Mouse (Mus musculus) embryo, embryonic 10.5 days (tissue): Measurements from ENCODE around the gene Kif22.

ENCODE experiments used
- DNase-seq: peaks from one replicate; pipeline ENCODE4 v3.0.0-alpha.2; 2015; ENCODE audit warnings: low spot score

Gene Kif22

GRCm38 (mm10) chr7:127031244-127031643 lies 11.0 kb downstream of the Kif22 start:
- DNase-seq: no peak

DNA sequence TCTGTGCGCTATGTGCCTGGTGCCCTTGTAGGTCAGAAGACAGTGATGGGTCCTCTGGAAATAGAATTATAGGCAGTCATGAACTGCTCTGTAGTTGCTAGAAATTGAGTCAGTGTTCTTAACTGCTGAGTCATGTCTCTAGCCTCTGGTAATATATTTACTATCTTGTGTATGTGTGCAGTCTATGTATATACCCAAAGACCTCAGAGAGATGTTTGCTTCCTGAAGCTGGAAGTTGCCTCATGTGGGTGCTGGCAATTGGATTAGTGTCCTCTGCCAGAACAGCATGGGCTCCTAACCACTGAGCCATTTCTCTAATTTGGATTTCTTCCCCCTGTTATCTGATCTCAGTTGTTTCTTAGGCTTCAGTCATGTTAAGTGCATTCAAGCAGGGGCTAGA lies 12.1 kb downstream of the Kif22 start:
- no peak for DNase-seq

DNA sequence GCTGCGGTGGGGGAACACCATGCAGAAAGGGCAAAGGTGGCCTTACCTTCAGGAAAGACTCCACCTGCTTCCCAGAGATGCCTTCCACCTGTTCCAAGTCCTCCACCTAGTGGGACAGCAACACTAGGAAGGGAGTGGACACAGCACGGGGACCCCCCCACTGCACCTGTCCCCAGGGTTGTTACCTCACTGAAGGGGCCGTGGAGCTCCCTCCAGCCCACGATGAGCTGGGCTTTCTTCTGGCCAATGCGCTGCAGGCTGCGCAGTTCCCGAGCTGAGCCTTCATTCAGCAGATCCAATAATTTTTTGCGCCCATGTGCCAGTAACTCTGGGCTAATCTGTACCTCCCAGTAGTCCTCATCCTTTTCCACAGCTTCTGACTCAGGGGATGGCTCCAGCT lies 14.4 kb downstream of the Kif22 start:
- DNase-seq: no peak

DNA sequence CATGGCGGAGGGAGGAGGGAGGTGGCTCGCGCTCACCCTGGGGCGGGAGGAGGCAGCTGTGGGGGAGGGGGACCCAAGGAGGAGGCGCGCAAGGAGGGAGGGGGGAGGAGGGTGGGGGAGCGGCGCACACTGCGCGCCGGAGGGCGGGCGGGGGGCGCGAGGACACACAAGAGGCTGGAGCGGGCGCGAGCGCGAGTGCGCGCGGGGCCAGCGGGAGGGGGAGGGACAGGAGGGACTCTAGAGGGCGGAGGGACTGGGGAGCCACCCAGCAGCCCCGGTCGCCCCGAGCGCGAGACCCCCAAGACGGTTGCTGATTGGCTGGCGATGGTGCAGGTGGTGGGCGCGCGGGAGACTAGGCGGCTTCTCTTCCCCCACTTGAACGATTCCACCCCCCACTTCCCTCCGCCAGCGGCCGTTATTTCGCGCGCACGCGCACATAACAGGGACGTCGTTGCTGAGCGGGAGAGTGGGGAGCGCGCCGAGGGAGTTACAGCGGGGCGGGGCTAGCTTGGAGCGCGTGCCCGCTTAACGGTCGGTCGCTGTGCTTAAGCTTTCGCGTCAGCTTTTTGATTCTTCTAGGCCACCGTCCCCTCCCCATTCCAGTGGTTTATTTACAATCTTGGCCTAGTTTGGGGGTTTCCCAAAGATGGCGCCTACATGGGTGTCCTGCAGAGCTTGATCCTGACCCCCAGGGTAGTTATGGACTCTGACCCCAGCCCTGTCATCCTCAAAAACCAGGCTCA lies 15.1 kb downstream of the Kif22 start, which contains the start of gene Maz:
TSS of gene Maz (minus strand) at position 54 of the 743 bp plus-strand sequence.
- peak; percentile 100 for DNase-seq

GRCm38 (mm10) chr7:127026616-127026983 lies 15.7 kb downstream of the Kif22 start:
- no peak for DNase-seq

DNA sequence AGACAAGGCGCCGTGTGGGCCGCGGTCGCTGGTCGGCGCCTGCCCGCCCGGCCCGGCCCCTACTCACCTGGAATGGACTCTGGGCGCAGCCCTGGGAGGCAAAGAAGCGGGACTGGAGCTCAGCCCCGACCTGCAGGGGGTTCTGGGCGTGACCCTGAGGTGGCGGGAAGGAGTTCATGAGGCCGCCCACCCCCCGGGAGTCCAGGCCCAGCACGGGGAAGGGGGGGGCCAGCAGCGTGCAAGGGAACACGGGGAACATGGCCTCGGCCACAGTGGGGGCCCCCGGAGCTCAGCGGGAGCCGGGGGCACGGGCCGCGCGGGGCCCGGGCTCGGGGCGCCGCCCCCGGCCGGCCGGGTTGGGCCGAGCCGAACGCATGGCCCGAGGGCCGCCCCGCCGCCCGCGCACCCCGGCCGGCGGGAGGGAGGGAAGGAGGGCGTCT lies 16.1 kb downstream of the Kif22 start:
- DNase-seq: peak; percentile 80

DNA sequence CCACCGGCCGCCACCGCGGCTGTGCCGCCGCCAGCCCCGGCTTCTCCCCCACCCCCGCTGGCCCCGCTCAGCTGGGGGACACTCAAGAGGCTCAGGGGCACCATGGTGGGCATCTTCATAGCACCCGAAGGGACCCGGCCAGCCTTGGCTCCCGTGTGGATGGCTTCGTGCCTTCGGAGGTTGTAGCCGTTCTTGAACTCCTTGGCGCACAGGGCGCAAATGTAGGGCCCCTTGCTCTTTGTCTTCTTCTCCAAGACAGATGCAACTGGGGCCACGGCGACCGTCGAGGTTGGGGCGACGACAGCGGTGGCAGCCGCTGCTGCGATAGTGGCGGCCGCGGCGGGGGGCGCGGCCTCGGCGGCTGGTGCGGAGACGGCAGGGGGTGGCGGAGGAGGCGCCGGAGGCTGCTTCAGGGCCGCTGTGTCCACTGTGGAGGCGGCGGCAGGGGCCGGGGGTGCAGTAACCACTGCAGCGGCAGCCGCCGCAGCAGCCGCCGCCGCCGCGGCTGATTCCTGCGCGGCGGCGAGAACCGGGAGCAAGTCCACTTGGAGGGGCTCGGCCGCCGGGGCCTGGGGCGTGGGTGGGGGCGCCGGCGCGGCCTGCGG lies 16.6 kb downstream of the Kif22 start:
- DNase-seq: no peak

GRCm38 (mm10) chr7:127024755-127025555 lies 17.3 kb downstream of the Kif22 start:
- DNase-seq: peak; percentile 85

- no peak for DNase-seq
These were observed 18.2 kb downstream of the Kif22 start for GRCm38 (mm10) chr7:127023896-127024690.

GRCm38 (mm10) chr7:127023272-127023691 lies 19.0 kb downstream of the Kif22 start:
- no peak for DNase-seq

DNA sequence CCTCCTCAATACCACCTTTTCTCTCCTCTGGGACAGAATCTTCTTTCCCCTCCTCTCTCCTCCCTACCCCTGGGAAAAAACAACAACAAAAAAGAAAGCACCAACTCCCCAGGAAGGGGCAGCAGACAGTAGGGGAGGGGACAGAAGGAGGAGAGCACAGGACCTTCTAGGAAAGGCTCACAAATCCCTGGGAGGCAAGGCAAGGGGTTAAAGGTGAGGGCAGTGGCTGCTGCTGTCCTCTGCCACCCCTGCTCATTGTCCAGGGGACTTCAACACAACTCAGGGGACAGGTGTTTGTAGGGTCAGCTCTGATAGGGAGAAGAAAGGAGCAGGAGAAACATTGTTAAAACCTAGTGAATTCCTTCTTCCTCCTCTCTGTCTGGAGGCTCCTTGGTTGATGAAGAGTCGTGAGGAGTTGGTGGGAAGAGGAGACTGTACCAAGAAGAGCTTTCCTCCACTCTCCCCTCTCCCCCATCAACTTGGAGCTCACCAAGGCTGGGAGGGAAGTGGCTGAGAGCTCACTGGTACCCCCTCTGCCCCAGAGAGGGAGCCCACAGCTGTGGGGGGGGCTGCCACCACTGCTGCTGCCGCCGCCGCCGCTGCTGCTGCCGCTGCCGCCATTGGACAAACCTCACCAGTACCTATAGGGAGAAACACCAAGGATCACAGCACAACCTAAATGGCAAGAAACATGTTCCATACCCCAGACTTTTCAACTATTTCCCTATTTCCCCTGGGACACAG lies 19.6 kb downstream of the Kif22 start:
- DNase-seq: no peak

DNA sequence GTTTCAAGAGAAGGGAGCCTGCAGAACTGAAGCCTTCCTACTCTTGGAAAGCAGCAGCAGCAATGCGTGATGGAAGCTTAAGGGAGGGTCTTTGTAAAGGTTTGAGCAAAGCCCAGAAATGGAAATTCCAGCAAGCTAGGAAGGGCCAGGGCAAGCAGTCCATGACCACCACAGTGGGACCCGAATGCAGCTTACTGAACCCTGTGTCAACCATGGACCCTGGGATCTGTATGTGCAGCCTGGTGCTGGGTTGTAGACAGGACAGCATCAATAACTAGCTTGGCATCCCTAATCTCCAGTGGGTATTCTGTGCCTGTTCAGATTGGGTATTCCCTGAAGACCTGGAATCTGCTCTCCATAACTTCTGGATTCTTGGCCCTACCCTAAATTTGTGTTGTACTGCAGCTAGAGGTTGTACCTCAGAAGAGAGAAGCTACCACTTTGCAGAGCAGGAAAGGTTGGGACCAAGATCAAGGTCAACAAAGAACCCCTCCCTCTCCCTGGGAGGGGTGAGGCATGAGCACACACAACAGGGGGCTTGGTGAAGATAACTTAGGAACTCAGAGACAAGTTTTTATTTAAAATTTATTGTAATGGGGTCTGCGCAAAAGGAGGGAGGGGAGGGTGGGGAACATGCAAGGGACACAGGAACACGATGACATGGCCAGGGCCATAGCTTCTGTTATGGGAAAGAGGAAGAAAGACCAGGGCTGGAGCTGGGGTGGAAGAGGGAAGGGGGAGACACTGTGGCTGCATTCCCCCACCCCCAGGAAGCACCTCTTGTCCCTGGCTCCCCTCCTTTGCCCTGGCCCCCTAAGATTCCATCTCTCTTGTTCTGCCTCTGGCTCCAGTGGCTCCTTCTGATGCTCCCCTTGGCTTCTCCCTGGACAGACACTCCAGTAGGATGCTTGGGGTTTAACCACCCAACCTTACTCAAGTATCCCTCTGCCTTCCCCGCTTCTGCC lies 20.4 kb downstream of the Kif22 start:
- DNase-seq: peak; percentile 53

DNA sequence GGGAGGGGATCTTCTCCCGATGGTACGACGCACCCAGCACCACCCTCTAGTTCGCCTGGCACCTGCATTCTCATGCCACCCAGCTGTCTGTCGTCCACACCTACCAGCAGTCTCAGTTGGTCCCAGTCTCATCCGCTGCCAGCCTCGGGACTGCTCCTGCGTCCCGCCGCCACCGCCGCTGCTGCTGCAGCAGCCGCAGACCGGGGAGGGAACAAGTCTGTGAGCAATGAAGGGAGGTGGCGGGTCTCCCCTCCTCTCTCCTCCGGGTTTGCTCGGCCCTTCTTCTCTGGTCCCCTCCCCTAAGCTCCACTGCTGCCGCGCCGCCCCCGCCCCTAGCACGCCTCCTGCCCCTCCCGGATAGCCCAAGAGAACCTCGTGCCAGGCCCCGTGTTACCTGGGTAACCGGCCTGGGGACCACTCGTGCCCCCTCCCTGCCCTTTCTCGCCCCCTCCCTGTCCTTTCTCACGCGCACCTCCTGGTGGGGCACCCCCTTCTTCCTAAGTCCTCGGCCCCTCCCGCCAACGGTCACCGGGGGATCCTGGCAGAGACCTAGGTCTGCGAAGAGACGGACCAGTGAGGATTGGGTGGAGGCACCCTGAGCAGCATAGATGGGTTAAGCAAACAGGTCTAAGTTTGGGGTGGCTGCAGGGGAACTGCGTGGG lies 21.2 kb downstream of the Kif22 start, which contains the start of the genes Gm42742 and Prrt2:
TSS of gene Gm42742 (minus strand) at position 197 of the 662 bp plus-strand sequence.
TSS of gene Prrt2 (minus strand) at position 311 of the 662 bp plus-strand sequence.
- DNase-seq: peak; percentile 71

GRCm38 (mm10) chr7:127020491-127020890 lies 21.8 kb downstream of the Kif22 start:
- DNase-seq: no peak

DNA sequence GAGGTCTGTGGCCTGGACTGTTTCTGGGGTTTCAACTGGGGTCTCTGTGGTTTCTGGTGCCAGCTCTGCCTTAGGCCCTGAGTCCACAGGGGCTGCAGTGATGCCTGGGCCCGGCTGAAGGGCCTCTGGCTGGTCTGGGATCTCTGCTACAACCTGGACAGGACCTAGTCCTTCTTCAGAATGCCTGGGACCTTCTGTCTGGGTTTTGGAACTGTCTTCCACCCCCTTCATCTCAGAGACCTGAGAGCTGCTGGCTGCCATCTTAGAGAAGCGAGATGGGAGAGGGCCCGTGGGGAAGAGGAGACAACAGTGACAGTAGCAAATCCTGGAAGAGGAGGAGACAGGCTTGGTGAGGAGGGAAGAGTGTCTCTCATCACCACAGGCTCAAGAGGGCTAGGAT lies 22.2 kb downstream of the Kif22 start:
- DNase-seq: no peak

DNA sequence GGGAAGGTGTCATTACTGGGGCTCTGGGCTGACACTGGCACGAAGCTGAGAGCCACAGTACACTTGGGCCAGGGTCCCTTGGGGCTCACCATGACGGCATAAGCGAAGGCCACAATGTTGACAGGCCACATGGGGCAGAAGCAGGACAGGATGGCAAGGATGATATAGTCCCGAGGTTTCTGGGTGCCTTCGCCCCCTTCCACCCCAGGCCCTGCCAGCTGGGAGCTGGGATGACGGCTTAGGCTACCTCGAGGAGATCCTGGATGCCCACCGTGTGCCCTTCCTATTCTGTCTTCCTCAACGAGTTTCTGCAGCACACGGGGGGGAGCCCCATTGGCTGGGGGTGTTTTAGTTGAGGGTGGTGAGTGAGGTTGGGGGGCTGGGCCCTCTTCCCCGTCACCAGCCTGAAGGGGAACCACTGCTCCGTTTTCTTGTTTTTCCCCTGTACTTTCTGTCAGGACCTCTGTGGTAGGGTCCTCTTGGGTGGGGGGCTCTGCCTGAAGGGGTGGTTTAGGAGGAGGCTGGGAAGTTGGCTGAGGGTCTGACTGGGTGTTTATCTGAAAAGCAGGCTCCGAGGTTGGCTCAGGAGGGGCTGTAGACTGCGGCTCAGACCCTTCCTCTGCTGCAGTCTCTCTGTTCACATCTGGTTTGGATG lies 22.8 kb downstream of the Kif22 start:
- no peak for DNase-seq

DNA sequence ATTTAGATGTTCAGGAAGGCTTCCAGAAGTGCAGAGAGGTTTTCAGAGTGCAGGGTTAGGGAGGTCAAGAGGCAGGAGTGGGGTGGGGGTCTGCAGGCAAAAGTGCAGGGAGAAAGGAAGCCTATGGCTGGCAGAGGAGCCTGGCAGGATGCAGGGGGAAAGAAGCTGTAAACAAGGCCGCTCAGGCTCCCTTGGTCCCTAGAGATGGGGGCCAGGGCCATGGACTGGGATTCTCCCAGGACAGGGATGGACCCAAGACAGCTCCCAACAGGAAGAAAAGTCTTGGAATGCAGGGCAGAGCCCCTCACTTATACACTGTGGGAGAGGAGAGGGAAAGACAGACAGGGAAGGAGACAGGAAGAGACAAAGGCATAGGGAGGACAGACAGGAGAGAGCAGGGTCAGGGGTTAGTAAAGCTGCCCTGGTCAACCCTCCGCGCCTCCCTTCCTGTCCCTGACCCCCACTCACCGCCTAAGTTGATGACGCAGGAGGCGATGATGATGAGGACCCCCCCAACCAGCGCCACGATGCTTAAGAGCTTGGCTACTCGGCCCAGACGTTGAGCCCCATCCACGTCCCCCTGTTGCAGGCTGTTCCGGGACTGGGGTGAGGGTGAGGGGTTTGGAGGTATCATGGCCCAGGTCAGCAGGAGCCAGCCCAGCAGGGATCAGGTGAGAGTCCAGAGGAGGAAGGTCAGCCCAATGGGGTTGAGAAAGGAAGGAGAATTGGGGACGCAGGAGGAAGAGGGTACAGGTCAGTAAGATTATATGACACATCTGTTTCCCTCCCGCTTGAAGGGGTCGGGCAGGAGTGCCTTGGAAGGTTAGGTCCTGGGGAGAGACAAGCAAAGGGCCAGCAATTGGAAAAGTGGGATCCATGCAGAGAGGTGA lies 23.6 kb downstream of the Kif22 start:
- no peak for DNase-seq

- DNase-seq: no peak
These were observed 24.3 kb downstream of the Kif22 start for GRCm38 (mm10) chr7:127017950-127018345.
